Mouse (Mus musculus) neural tube, embryonic 14.5 days (tissue): ENCODE data around the gene Mto1. TPM values are rescaled to one million over a fixed set of nuclear protein-coding genes. Genes with fewer than 3 reads are reported as not detected.

ENCODE experiments used
- ATAC-seq: fragments of 200-750 bp; cut with Nextera tagmentation; 2 replicates; pipeline ENCODE4 v1.8.0; 2017; ENCODE audit warnings: low read depth, mild to moderate bottlenecking, moderate TSS enrichment, moderate library complexity
- H3K27ac ChIP-seq: fragments of 300-500 bp; sonication (generic); 2 replicates; pipeline ENCODE4 v1.5.1; 2014; ENCODE audit warnings: low read depth, mild to moderate bottlenecking, control low read depth, low read length, moderate library complexity, mixed read lengths
- H3K27me3 ChIP-seq: fragments of 300-500 bp; sonication (generic); 2 replicates; pipeline ENCODE4 v1.6.1; 2014; ENCODE audit warnings: low read length; ENCODE audit not compliant: control insufficient read depth, insufficient read depth
- H3K36me3 ChIP-seq: fragments of 300-500 bp; sonication (generic); 2 replicates; pipeline ENCODE4 v1.6.1; 2014; ENCODE audit warnings: low read length, mixed read lengths; ENCODE audit not compliant: control insufficient read depth, insufficient read depth
- H3K4me1 ChIP-seq: fragments of 300-500 bp; sonication (generic); 2 replicates; pipeline ENCODE4 v1.6.1; 2014; ENCODE audit warnings: low read length; ENCODE audit not compliant: control insufficient read depth, insufficient read depth
- H3K4me2 ChIP-seq: fragments of 300-500 bp; sonication (generic); 2 replicates; pipeline ENCODE4 v1.6.1; 2014; ENCODE audit warnings: mild to moderate bottlenecking, low read depth, low read length, control low read depth
- H3K4me3 ChIP-seq: fragments of 300-500 bp; sonication (generic); 2 replicates; pipeline ENCODE4 v1.5.1; 2014; ENCODE audit warnings: low read depth, low read length, control low read depth, mixed read lengths
- H3K9ac ChIP-seq: fragments of 300-500 bp; sonication (generic); replicated peaks from 2 replicates; pipeline ENCODE4 v1.6.1; 2014; ENCODE audit warnings: low read depth, mild to moderate bottlenecking, control low read depth, low read length, mixed read lengths
- H3K9me3 ChIP-seq: fragments of 300-500 bp; sonication (generic); 2 replicates; pipeline ENCODE4 v1.6.1; 2016; ENCODE audit warnings: low read length; ENCODE audit not compliant: control insufficient read depth
- WGBS: fragments of 180-500 bp; shearing (Covaris S2); extraction: QIAGEN DNeasy Blood & Tissue Kit; methylation state at CpG from one replicate; pipeline ENCODE4 v1.1.7; 2014; 5-methylcytosine and 5-hydroxymethylcytosine counted together
- polyA plus RNA-seq: library from polyadenylated mRNA; unstranded; fragments of >200 nt; fragmentation: Nextera tagmentation; extraction: Ambion mirVana; gene quantifications from 2 replicates; pipeline ENCODE4 v1.2.1, GENCODE M21; 2014

Gene Mto1
- polyA plus RNA-seq, 1 experiment from 2014 or later = 32.0 TPM

DNA sequence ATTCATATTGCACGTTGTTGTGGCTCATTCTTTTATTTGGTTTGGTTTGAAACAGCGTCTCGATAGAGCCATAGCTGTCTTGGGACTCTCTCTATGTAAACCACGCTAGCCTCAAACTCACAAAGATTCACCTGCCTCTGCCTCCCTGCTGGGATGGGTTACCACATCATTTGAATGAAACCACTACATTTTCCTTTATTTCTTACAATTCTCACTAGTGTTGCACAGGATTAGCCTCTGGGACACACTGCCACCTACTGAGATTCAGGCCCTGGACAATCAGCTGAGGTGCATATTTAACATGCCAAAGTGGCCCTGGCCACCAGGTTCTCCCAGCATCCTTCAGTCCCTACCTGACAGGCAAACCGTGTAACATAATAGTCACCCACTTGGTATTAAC lies 8.6 kb upstream of the Mto1 start:
- Histone ChIP-seq H3K36me3 (no peaks in the 10 kb centered on the region), H3K4me3 (no peak overlapping the region), H3K4me1 (no peaks in the 10 kb centered on the region), H3K9ac (no peak overlapping the region), H3K9me3 (no peaks in the 10 kb centered on the region), H3K27ac (no peak overlapping the region), H3K4me2 (no peak overlapping the region), H3K27me3 (peaks cover 41% of the 10 kb centered on the region)
- WGBS = 68% methylated on average over 5 of the region's 5 CpGs
- ATAC-seq = no peak

DNA sequence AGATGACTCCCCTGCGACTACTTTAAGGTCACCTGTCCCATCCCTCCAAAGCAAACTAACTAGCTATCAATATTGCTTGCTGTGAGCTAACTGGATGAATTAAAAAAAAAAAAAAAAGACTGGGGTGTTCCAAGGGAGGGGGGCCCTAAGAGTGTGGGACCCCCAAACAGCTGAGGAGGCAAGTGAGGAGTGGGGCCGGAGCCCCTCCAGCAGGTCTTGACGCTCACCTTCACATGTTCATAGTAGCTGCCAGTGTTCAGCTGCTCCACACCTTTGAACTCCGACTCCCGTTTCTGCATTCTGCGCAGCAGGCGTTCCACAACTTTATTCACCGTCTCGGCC lies 5.8 kb upstream of the Mto1 start:
- 6% methylated on average over 9 of the region's 9 CpGs for WGBS
- no peaks in the 10 kb centered on the region for H3K36me3 ChIP-seq
- H3K4me3 ChIP-seq = peak overlapping the region; percentile 36
- peak; percentile 25; the same call in 1 of the 2 replicates for ATAC-seq
- H3K9ac ChIP-seq = peak overlapping the region; percentile 37; the same call in 1 of the 2 replicates
- H3K4me2 ChIP-seq = peak overlapping the region; percentile 59
- H3K27me3 ChIP-seq = peaks cover 49% of the 10 kb centered on the region
- H3K4me1 ChIP-seq = no peaks in the 10 kb centered on the region
- no peaks in the 10 kb centered on the region for H3K9me3 ChIP-seq
- H3K27ac ChIP-seq = no peak overlapping the region

DNA sequence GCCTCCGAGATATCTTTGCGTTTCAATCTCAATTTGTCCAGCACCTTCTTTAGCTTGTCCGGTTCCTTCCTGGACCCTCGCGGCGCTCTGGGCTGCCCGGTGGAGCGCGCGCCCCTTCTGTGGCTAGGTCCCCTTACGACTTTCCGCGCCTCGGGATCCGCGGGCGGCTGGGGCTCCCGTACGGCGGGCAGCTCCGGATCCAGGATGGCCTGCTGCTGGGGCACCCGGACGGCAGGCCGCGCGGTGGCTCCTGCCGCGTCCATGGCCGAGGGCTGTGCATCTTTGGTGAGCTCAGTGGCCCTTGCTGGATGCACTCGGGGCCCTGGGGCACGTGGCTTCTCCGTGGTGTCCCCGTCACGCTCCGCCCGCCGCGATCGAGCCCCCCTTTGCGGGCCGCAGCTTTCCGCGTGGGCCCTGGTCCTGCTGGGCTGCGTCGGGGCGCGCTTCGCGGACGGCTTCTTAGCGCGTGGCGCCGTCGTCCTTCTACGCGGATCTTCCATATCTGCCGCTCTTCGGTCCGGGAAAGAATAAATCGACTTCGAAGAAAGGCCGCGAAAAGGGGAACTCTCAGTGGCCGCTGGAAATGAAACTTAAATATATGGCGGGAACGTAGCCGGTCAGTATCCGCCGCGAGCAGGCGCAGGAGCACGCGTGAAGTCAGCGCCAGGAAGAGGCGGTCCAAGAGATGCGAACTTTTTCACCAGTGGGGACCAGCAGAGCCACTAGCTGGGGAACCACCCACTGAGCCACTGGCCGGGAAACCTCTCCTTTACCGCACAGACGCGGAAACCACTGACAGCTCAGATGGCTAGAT lies 5.2 kb upstream of the Mto1 start, which contains the start of gene Cgas:
Gene Cgas, minus strand, starts transcription at position 659 of the 814 bp plus-strand sequence.
- under 1% methylated on average over 81 of the region's 81 CpGs for WGBS
- Histone ChIP-seq H3K9me3 (no peaks in the 10 kb centered on the region), H3K4me3 (peak within 1 kb of the TSS; percentile 36), H3K36me3 (no peaks in the 10 kb centered on the region), H3K9ac (peak within 1 kb of the TSS; percentile 37), H3K4me2 (peak within 1 kb of the TSS; percentile 59), H3K4me1 (no peaks in the 10 kb centered on the region), H3K27ac (no peak within 1 kb of the TSS), H3K27me3 (peaks cover 49% of the 10 kb centered on the region)
- peak; percentile 58; the same call in 1 of the 2 replicates for ATAC-seq

DNA sequence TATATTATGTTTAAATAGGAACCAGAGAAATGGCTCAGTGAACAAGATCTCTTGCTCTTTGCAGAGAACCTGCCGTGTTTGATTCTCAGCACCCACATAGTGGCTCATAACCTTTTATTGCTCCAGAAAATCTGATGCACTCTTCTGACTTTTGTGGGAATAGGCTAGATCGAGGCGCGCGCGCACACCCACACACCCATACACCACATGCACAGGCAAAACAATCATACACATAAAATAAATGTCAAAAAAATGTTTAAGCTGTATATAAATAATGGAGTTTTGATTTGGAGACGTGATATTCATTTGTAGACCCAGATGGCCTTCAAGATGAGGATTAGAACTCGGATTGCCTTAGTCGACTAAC lies 419 bp upstream of the Mto1 start:
- peaks cover 10% of the 10 kb centered on the region for H3K36me3 ChIP-seq
- H3K27ac ChIP-seq = no peak overlapping the region
- H3K9ac ChIP-seq = peak overlapping the region; percentile 91
- peaks cover 22% of the 10 kb centered on the region for H3K27me3 ChIP-seq
- peak overlapping the region; percentile 100 for H3K4me3 ChIP-seq
- peak overlapping the region; percentile 69 for H3K4me2 ChIP-seq
- H3K9me3 ChIP-seq = no peaks in the 10 kb centered on the region
- peaks cover 10% of the 10 kb centered on the region; the same call in 1 of the 2 replicates for H3K4me1 ChIP-seq
- ATAC-seq = peak; percentile 16
- WGBS = 30% methylated on average over 9 of the region's 9 CpGs

DNA sequence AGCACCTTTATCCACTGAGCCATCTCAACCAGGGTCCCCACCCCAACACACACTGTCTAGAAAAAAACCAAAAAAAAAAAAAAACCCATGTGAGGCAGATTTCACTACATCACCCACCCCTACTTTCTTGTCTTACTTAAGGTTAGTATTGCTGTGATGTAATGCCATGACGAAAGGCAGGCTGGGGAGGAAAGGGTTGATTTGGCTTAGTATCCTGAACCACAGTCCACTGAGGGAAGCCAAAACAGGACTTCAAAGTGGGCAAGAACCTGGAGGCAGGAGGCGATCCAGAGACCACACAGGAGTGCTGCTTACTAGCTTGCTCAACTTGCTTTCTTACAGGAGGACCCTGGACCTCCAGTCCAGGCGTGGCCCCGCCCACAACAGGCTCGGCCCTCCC lies 2.4 kb downstream of the Mto1 start:
- Histone ChIP-seq H3K36me3 (peaks cover 22% of the 10 kb centered on the region), H3K4me1 (peaks cover 10% of the 10 kb centered on the region; the same call in 1 of the 2 replicates), H3K27ac (no peak overlapping the region), H3K4me2 (no peak overlapping the region), H3K4me3 (no peak overlapping the region), H3K9ac (no peak overlapping the region), H3K9me3 (no peaks in the 10 kb centered on the region), H3K27me3 (peaks cover 4% of the 10 kb centered on the region)
- ATAC-seq = no peak
- WGBS = 83% methylated on average over 5 of the region's 5 CpGs

DNA sequence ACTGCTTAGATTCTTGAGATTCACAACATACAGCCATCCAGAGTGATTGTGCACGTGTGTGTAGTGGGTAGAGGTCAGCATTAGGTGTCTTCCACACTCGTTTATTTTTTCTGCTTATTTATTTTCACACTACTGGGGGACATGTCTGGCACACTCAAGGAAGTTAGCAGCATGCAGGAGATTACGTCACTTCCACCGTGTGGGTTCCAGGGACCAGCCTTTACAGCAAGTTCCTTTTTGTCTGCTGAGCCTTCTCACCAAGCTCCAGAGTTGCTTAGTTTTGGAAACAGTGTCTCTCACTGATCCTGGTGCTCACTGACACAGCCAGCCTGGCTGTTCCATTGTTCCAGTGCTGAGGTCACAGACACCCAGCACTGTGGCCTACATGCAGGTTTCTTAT lies 3.4 kb downstream of the Mto1 start:
- no peak overlapping the region for H3K27ac ChIP-seq
- H3K9me3 ChIP-seq = no peaks in the 10 kb centered on the region
- no peak overlapping the region for H3K4me2 ChIP-seq
- ATAC-seq = no peak
- H3K27me3 ChIP-seq = no peaks in the 10 kb centered on the region
- WGBS = 78% methylated on average over 4 of the region's 4 CpGs
- no peak overlapping the region for H3K9ac ChIP-seq
- peaks cover 10% of the 10 kb centered on the region; the same call in 1 of the 2 replicates for H3K4me1 ChIP-seq
- H3K4me3 ChIP-seq = no peak overlapping the region
- H3K36me3 ChIP-seq = peaks cover 22% of the 10 kb centered on the region

DNA sequence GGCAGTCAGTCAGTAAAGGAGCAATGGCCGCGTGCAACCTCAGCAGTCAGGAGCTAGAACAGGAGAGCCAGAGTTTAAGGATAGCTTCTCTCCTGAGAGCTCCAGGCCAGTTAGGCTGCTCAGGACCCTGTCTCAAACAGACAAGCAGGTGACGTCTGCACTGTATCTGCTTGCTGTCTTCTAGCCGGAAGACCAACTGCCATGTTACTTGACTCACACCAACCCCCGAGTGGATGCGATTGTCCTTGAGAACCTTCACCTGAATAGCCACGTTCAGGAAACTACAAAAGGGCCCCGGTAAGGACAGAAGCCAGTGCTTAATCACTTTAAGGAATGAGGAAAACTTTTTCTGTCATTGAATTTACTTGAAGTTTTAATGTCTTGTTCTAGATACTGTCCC lies 9.0 kb downstream of the Mto1 start:
- no peak for ATAC-seq
- Histone ChIP-seq H3K4me3 (no peak overlapping the region), H3K4me2 (no peak overlapping the region), H3K9ac (no peak overlapping the region), H3K36me3 (peaks cover 35% of the 10 kb centered on the region), H3K4me1 (no peaks in the 10 kb centered on the region), H3K27ac (no peak overlapping the region), H3K9me3 (no peaks in the 10 kb centered on the region), H3K27me3 (no peaks in the 10 kb centered on the region)
- 94% methylated on average over 8 of the region's 8 CpGs for WGBS

DNA sequence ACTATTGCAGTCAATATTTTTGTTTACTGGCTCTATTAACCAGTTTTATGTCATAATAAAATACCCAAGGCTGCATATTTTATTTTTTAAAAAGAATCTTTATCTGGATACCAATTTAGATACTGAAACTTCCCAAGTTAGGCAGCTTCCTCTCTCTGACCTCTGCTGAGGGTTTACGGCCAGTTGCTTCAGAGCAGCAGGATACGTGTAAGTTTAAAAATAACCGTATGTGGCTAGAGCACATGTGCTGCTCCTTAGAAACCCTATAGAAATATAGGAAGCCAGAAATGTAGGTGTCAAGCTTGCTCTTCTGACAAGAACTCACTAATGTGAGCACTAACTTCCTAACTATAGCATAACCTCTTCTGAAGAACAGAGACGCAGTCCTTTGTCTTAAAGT lies 15.3 kb downstream of the Mto1 start:
- H3K27ac ChIP-seq = no peak overlapping the region
- H3K4me1 ChIP-seq = no peaks in the 10 kb centered on the region
- no peak overlapping the region for H3K9ac ChIP-seq
- no peaks in the 10 kb centered on the region for H3K27me3 ChIP-seq
- no peak overlapping the region for H3K4me2 ChIP-seq
- ATAC-seq = no peak
- peaks cover 31% of the 10 kb centered on the region for H3K36me3 ChIP-seq
- no peak overlapping the region for H3K4me3 ChIP-seq
- H3K9me3 ChIP-seq = no peaks in the 10 kb centered on the region
- WGBS = 92% methylated on average over 4 of the region's 4 CpGs

DNA sequence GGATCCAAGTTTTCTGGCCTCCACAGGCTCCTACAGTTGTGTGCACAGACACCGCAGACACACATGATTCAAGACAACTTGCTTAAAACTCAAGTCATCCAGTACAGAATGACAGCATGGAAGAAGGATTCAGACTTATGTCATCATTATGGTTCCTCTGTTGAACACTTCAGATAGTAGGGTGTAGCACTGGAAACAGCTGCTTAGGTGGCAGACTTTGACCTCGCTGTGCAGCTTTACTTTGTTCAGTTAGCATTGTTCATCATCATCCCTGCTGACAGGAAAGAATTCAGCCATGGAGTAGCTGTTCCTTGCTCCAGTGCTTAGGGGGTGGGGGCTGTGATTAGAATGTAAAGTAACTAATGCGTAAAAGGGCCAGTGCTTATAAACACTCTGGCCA lies 17.7 kb downstream of the Mto1 start:
- no peak for ATAC-seq
- no peak overlapping the region for H3K27ac ChIP-seq
- no peaks in the 10 kb centered on the region for H3K27me3 ChIP-seq
- no peaks in the 10 kb centered on the region for H3K9me3 ChIP-seq
- 92% methylated on average over 3 of the region's 3 CpGs for WGBS
- no peak overlapping the region for H3K4me2 ChIP-seq
- no peaks in the 10 kb centered on the region for H3K4me1 ChIP-seq
- H3K4me3 ChIP-seq = no peak overlapping the region
- no peak overlapping the region for H3K9ac ChIP-seq
- peaks cover 41% of the 10 kb centered on the region for H3K36me3 ChIP-seq
